Mouse (Mus musculus) CH12.LX (cell line): ENCODE results near the gene Cfap54. TPM values are rescaled to one million over a fixed set of nuclear protein-coding genes. Genes with fewer than 3 reads are reported as not detected.

Experiments used
- DNase-seq: peaks from one replicate; pipeline ENCODE4 v3.0.0-alpha.2; 2013; ENCODE audit errors: extremely low read depth
- H3K27ac ChIP-seq: 2 replicates; pipeline ENCODE4 v1.5.1; 2012; ENCODE audit warnings: low read depth, mild to moderate bottlenecking, control low read depth, moderate library complexity; ENCODE audit not compliant: insufficient read depth
- H3K27me3 ChIP-seq: replicated peaks from 2 replicates; pipeline ENCODE3; 2012; ENCODE audit warnings: inconsistent platforms
- H3K36me3 ChIP-seq, 2 experiments: replicated peaks in 1 of 2; 2 replicates each; pipeline versions ENCODE3 to v1.6.1; 2012; ENCODE audit warnings: inconsistent platforms in 1 of 2, low read length in 1 of 2, mild to moderate bottlenecking in 1 of 2, mixed read lengths in 1 of 2, moderate library complexity in 1 of 2; ENCODE audit not compliant: control insufficient read depth in 1 of 2, insufficient read depth in 1 of 2
- H3K4me1 ChIP-seq, 2 experiments: 2 replicates each; pipeline ENCODE4 v1.6.1; 2012; ENCODE audit warnings: inconsistent platforms in 1 of 2, moderate library complexity in 1 of 2; ENCODE audit not compliant: insufficient read depth in 2 of 2, control insufficient read depth in 1 of 2
- H3K4me2 ChIP-seq: 2 replicates; pipeline ENCODE4 v1.6.1; 2012; ENCODE audit warnings: low read depth, mild to moderate bottlenecking, control low read depth; ENCODE audit not compliant: poor library complexity, insufficient read depth, severe bottlenecking
- H3K4me3 ChIP-seq, 3 experiments: fragments of 150-350 bp in 1 of 3; sonication (generic) in 1 of 3; replicated peaks in 1 of 3; 2 replicates each; pipeline versions ENCODE3 to v1.5.1; 2011 to 2012; ENCODE audit warnings: low read depth in 2 of 3, low read length in 2 of 3, mild to moderate bottlenecking in 2 of 3, moderate library complexity in 2 of 3, control low read depth in 1 of 3, improper control_type of control experiment in 1 of 3, inconsistent platforms in 1 of 3, mixed read lengths in 1 of 3; ENCODE audit not compliant: poor library complexity in 1 of 3
- H3K79me2 ChIP-seq: replicated peaks from 2 replicates; pipeline ENCODE4 v1.6.1; 2012; ENCODE audit warnings: mild to moderate bottlenecking, moderate library complexity; ENCODE audit not compliant: control insufficient read depth, poor library complexity, insufficient read depth, severe bottlenecking; ENCODE audit errors: extremely low read depth
- H3K9ac ChIP-seq: 2 replicates; pipeline ENCODE4 v1.6.1; 2012; ENCODE audit warnings: low read depth, mild to moderate bottlenecking, control low read depth, moderate library complexity; ENCODE audit not compliant: insufficient read depth
- H3K9me3 ChIP-seq: replicated peaks from 2 replicates; pipeline ENCODE3; 2012; ENCODE audit warnings: low read length, inconsistent platforms, mixed read lengths
- BHLHE40 ChIP-seq: IDR thresholded peaks from 2 replicates; pipeline ENCODE4 v1.6.1; 2011; ENCODE audit warnings: mild to moderate bottlenecking, low read depth, low read length, improper control_type of control experiment
- CHD1 ChIP-seq: IDR thresholded peaks from 2 replicates; pipeline ENCODE4 v1.6.1; 2012; ENCODE audit warnings: low read depth, low read length, improper control_type of control experiment, inconsistent platforms
- CHD2 ChIP-seq: IDR thresholded peaks from 2 replicates; pipeline ENCODE4 v1.6.1; 2011; ENCODE audit warnings: low read length, improper control_type of control experiment
- E2F4 ChIP-seq: IDR thresholded peaks from 2 replicates; pipeline ENCODE4 v1.6.1; 2011; ENCODE audit warnings: low read depth, low read length, improper control_type of control experiment; ENCODE audit not compliant: insufficient replicate concordance
- ELF1 ChIP-seq: IDR thresholded peaks from 2 replicates; pipeline ENCODE4 v1.6.1; 2014; ENCODE audit warnings: low read depth, mild to moderate bottlenecking, inconsistent platforms, low read length, improper control_type of control experiment
- ETS1 ChIP-seq: conservative IDR thresholded peaks from 2 replicates; pipeline ENCODE4 v1.6.1; 2012; ENCODE audit warnings: low read depth, mild to moderate bottlenecking, inconsistent platforms, low read length, improper control_type of control experiment, moderate library complexity
- GABPA ChIP-seq: IDR thresholded peaks from 2 replicates; pipeline ENCODE4 v1.6.1; 2012; ENCODE audit warnings: low read depth, low read length, improper control_type of control experiment, inconsistent platforms; ENCODE audit not compliant: insufficient replicate concordance
- HCFC1 ChIP-seq: IDR thresholded peaks from 2 replicates; pipeline ENCODE4 v1.6.1; 2012; ENCODE audit warnings: low read depth, mild to moderate bottlenecking, inconsistent platforms, low read length, improper control_type of control experiment
- JUN ChIP-seq: IDR thresholded peaks from 2 replicates; pipeline ENCODE4 v1.6.1; 2011; ENCODE audit warnings: low read depth, mild to moderate bottlenecking, low read length, improper control_type of control experiment, moderate library complexity; ENCODE audit not compliant: insufficient read depth
- KAT2A ChIP-seq: IDR thresholded peaks from 2 replicates; pipeline ENCODE4 v1.6.1; 2012; ENCODE audit warnings: low read length, improper control_type of control experiment, inconsistent platforms; ENCODE audit not compliant: insufficient replicate concordance
- MAFK ChIP-seq: IDR thresholded peaks from 2 replicates; pipeline ENCODE4 v1.6.1; 2011; ENCODE audit warnings: low read length, improper control_type of control experiment; ENCODE audit not compliant: insufficient replicate concordance
- MAX ChIP-seq: IDR thresholded peaks from 2 replicates; pipeline ENCODE4 v1.6.1; 2011; ENCODE audit warnings: low read length, improper control_type of control experiment
- MAZ ChIP-seq: IDR thresholded peaks from 2 replicates; pipeline ENCODE4 v1.6.1; 2012; ENCODE audit warnings: low read depth, mild to moderate bottlenecking, inconsistent platforms, low read length, improper control_type of control experiment, moderate library complexity
- MEF2A ChIP-seq: IDR thresholded peaks from 2 replicates; pipeline ENCODE4 v1.6.1; 2014; ENCODE audit warnings: low read depth, mild to moderate bottlenecking, inconsistent platforms, low read length, improper control_type of control experiment, borderline replicate concordance
- MXI1 ChIP-seq: IDR thresholded peaks from 2 replicates; pipeline ENCODE4 v1.6.1; 2011; ENCODE audit warnings: mild to moderate bottlenecking, low read depth, low read length, improper control_type of control experiment
- NELFE ChIP-seq: IDR thresholded peaks from 2 replicates; pipeline ENCODE4 v1.6.1; 2011; ENCODE audit warnings: low read depth, low read length, improper control_type of control experiment
- POLR2AphosphoS2 ChIP-seq: IDR thresholded peaks from 2 replicates; pipeline ENCODE4 v1.6.1; 2011; ENCODE audit warnings: low read depth, low read length, improper control_type of control experiment
- RAD21 ChIP-seq: IDR thresholded peaks from 2 replicates; pipeline ENCODE4 v1.6.1; 2011; ENCODE audit warnings: low read depth, mild to moderate bottlenecking, low read length, improper control_type of control experiment, moderate library complexity
- SIN3A ChIP-seq: IDR thresholded peaks from 2 replicates; pipeline ENCODE4 v1.6.1; 2012; ENCODE audit warnings: low read length, improper control_type of control experiment, inconsistent platforms
- USF1 ChIP-seq: IDR thresholded peaks from 2 replicates; pipeline ENCODE4 v1.6.1; 2014; ENCODE audit warnings: low read depth, mild to moderate bottlenecking, inconsistent platforms, low read length, improper control_type of control experiment
- USF2 ChIP-seq: conservative IDR thresholded peaks from 2 replicates; pipeline ENCODE4 v1.6.1; 2011; ENCODE audit warnings: low read depth, low read length, improper control_type of control experiment
- ZC3H11A ChIP-seq: IDR thresholded peaks from 2 replicates; pipeline ENCODE4 v1.6.1; 2012; ENCODE audit warnings: low read depth, mild to moderate bottlenecking, inconsistent platforms, low read length, improper control_type of control experiment
- ZMIZ1 ChIP-seq: IDR thresholded peaks from 2 replicates; pipeline ENCODE4 v1.6.1; 2012; ENCODE audit warnings: low read depth, mild to moderate bottlenecking, inconsistent platforms, low read length, improper control_type of control experiment
- ZNF384 ChIP-seq: IDR thresholded peaks from 2 replicates; pipeline ENCODE4 v1.6.1; 2012; ENCODE audit warnings: low read depth, low read length, improper control_type of control experiment, inconsistent platforms
- dilution Hi-C: fragments of 300-500 bp; cut with MboI; formaldehyde crosslinking; loops from 2 replicates; pipeline ENCODE4 v1.14.3; 2020; ENCODE audit warnings: low sequenced_read_pairs; ENCODE audit not compliant: extremely low pct_unique_long_range_greater_than_20kb, extremely low pct_ligation_motif_present
- in situ Hi-C: fragments of 300-500 bp; cut with MboI; formaldehyde crosslinking; loops from 3 replicates; pipeline ENCODE4 v1.14.3; 2019; ENCODE audit warnings: low sequenced_read_pairs, low pct_ligation_motif_present, low pct_unique_long_range_greater_than_20kb, mixed read lengths
- polyA plus RNA-seq: library from polyadenylated mRNA; unstranded; fragments of >175 nt; gene quantifications from 2 replicates; pipeline ENCODE4 v1.2.1, GENCODE M21; 2012; ENCODE audit warnings: low read depth; ENCODE audit not compliant: insufficient read length
- total RNA-seq, 2 experiments: library from RNA; depleted of rRNA; stranded (reverse); fragments of 300-350 nt in 1 of 2; fragments of >200 nt in 1 of 2; gene quantifications; 2 replicates each; pipeline ENCODE4 v1.2.3; 2012 to 2014

Cfap54 gene
- total and polyA plus RNA-seq, 3 experiments = 0.38 to 1.3 (median 1.3) TPM

DNA sequence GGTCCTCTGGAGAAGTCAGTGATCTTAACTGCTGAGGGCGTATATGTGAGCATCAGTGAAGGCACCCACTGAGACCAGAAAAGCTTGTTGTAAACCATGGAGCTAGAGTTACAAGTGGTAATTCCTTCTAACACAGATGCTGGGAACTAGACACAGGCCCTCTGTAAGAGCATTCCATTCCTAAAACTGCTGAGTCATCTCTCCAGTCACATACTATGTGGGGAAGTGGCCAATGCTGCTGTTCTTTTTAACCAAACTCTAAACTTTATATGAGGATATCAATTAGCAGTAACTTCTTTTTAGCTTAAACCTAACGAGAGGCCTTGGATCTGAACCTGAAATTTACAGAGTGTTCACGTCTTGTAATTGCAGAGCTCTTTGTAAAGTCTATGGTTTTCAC is 203.4 kb downstream of the Cfap54 start:
- no peaks in the 10 kb centered on the region for H3K36me3 ChIP-seq
- in situ Hi-C loops (no loop called here), dilution Hi-C loops (no loop called here)
- H3K4me2 ChIP-seq = no peak overlapping the region
- H3K27me3 ChIP-seq = no peaks in the 10 kb centered on the region
- H3K27ac ChIP-seq = no peak overlapping the region
- no peaks in the 10 kb centered on the region for H3K79me2 ChIP-seq
- H3K4me3 ChIP-seq = no peak overlapping the region
- H3K9me3 ChIP-seq = no peaks in the 10 kb centered on the region
- no peak overlapping the region for H3K9ac ChIP-seq
- TF ChIP-seq MAFK (peak; percentile 72), SIN3A (no peak), CHD1 (no peak), E2F4 (no peak), ZMIZ1 (no peak), NELFE (no peak)
- H3K4me1 ChIP-seq = no peaks in the 10 kb centered on the region
- DNase-seq = no peak

DNA sequence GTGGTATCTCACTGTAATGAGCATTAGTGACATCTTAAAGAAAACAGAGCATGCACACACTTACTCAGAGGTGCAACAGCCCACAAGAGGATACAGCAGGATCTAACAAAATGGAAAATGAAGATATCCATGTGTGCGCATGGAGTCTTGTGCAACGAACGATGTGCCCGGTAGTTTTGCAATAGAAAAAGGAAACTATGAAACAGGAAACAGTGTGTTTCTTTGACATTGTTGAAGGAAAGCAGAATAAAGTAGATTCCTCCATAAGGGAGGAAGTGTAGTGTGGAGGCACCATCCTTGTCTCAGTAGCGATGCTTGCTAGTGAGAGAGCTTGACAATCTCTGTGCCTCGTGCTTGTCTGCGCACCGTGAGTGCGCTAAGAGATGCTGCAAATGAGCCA is 240.4 kb downstream of the Cfap54 start:
- no peaks in the 10 kb centered on the region for H3K9me3 ChIP-seq
- in situ Hi-C loops = no loop called here
- dilution Hi-C loops = no loop called here

DNA sequence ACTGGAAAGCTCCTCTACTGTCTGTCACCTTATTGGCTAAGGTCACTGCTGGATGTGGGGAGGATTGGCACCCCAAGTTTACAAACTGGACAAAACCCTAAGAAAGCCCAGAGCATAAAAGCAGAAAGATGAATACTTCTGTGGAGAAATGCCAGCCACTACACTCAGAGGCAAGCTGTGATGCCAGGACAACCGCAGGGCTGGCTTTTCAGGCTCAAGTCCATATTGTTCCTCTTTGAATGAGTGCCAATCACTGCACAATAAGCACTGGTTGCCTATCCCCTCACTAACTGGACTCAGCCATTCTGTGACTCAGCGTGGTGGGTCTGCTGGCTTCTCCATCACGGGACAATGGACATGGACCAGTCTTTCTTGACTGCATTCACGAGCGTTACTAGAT is 243.8 kb downstream of the Cfap54 start:
- H3K36me3 ChIP-seq = no peaks in the 10 kb centered on the region
- in situ Hi-C loops (no loop called here), dilution Hi-C loops (no loop called here)
- H3K4me3 ChIP-seq = no peak overlapping the region
- H3K9ac ChIP-seq = no peak overlapping the region
- H3K27me3 ChIP-seq = no peaks in the 10 kb centered on the region
- no peak overlapping the region for H3K27ac ChIP-seq
- TF ChIP-seq CHD2 (no peak), ETS1 (no peak), MXI1 (no peak), USF1 (no peak), ZC3H11A (no peak), JUN (no peak), HCFC1 (no peak), RAD21 (no peak), ZNF384 (no peak), BHLHE40 (no peak), SIN3A (no peak), KAT2A (no peak), MAFK (no peak), GABPA (no peak)
- no peaks in the 10 kb centered on the region for H3K4me1 ChIP-seq
- no peak for DNase-seq
- no peak overlapping the region for H3K4me2 ChIP-seq
- no peaks in the 10 kb centered on the region for H3K79me2 ChIP-seq
- H3K9me3 ChIP-seq = no peaks in the 10 kb centered on the region

More for the DNA sequence above, 240.4 kb downstream of the Cfap54 start:
- no peak overlapping the region for H3K9ac ChIP-seq
- H3K36me3 ChIP-seq = no peaks in the 10 kb centered on the region
- H3K27ac ChIP-seq = no peak overlapping the region
- H3K27me3 ChIP-seq = no peaks in the 10 kb centered on the region
- TF ChIP-seq POLR2AphosphoS2 (no peak), MAZ (no peak), MAX (no peak), ELF1 (no peak), ETS1 (no peak), MEF2A (no peak), USF2 (no peak), JUN (no peak), ZC3H11A (no peak), ZMIZ1 (no peak)
- no peak overlapping the region for H3K4me3 ChIP-seq
- H3K4me1 ChIP-seq = no peaks in the 10 kb centered on the region
- H3K4me2 ChIP-seq = no peak overlapping the region
- no peaks in the 10 kb centered on the region for H3K79me2 ChIP-seq
- no peak for DNase-seq
